Mouse (Mus musculus) retina, adult 2 months (tissue): Measurements from ENCODE around the gene Upk3bl.
A peak's percentile ranks its signal among the peaks of the same experiment; 100 is the strongest.
"Not testable (repeated sequence)": the region's sequence is repeated elsewhere in the genome, so short reads cannot be mapped to it uniquely, and the experiment has no call there.

Experiments used
- DNase-seq: peaks from one replicate; pipeline ENCODE4 v3.0.0-alpha.2; 2012; ENCODE audit warnings: low read depth, low spot score

Gene Upk3bl

DNA sequence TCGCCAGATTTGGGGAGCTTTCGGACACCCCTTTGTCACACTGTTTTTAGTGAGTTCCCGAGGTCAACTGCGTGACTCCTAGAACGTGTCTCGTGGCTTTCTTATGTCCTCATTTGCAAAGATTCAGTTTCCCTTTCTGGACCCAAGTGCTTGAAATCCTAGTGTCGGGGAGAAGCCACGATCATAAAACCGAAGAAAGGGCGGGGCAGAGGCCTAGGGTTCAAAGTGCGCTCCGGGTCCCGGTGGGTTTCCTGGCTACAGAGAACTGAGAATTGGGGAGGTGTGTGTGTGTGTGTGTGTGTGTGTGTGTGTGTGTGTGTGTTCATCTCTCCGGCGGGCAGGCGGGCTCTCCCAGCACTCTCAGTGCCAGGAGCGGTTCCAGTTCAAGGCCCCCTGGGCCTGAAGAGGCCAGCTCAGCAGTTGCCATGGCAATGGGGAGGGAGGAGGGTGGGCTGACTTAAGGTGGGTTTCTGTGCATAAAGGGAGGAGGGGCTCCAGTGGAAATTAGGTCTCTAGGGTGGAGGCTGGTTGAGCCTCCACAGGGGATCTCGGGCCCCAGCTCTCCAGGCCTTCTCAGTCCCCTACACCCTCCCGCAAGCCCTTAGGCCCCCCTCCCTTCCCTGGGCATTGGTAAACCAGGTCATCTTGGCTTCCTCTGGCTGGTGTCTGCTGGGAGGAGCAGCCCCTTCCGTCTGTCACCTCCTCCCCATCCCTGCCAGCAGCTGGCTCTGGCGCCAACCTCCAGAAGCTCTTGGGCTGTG lies 30.8 kb downstream of the Upk3bl start:
- no peak for DNase-seq

DNA sequence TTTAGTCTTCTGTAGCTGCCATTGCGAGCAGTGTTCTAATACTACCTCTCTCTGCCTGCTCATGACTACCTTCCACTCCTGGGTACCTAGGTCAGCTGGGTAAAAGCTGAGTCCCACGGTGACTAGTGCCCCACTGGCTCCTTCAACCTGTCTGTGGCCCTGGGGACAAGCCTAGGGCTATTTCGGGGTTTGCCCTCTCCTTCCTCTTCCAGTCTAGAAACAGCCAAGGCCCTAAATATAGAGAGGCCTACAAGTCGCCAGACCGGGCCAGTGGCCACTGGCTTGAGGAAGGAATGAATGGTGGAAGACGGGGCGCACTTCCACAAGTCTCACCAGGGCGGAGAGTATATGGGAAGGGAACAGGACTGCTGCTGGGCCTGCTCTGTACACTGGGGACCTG lies 32.0 kb downstream of the Upk3bl start:
- DNase-seq, result no peak

- DNase-seq, result no peak
These were observed 34.7 kb downstream of the Upk3bl start for GRCm38 (mm10) chr5:136088821-136089575.

DNA sequence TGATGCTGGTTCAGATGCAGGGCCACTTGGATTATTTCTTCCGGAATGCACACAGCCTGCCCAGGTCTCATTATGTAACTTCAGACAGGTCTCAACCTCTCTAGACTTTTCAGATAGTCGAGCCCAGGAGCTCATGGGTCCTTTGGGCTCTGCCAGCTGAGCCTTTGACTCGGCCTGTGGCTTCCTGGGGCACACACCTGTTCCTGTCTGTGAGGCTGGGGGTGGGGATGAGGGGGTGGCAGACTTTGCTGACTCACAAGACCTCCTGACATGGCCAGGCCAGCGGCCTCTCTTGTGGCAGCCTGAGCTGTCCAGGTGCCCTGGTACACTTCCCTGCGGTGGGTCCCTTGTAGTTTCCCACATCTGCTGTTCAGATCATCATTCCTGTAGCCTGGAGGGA lies 37.6 kb downstream of the Upk3bl start:
- DNase-seq, result no peak

DNA sequence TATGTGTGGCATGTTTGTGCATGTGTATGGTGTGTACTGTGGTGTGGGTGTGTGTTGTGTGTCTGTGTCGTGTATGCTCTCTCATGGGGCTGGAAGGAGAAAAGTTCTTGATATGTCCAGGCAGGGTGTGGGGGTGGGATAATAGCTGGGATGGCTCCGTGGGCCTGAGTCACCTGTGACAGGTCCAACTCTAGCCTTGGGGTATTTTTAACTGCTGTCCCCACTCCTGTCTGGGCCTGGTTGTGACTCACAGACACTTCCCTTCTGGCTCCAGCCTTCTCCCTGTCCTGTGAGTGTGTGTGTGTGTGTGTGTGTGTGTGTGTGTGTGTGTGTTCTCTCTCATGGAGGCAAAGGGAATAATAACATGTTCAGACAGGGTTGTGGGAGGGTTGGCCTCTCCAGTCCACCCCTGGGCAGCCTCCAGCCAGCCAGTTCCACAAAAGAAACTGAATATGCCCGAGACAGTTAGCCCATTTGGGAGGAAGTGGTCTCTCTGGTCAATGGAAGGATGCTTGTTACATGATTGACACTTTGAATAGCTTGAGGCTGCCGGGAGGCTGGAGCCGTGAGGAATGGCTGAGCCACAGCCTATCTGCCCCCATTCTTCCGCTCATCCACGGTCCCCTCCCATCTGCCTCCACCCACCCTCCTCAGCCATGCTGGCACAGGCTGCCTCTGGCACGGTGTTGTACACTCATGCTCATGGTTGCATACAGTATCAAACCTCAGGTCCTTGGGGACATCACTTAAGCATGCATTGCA lies 40.1 kb downstream of the Upk3bl start:
- DNase-seq, result no peak

DNA sequence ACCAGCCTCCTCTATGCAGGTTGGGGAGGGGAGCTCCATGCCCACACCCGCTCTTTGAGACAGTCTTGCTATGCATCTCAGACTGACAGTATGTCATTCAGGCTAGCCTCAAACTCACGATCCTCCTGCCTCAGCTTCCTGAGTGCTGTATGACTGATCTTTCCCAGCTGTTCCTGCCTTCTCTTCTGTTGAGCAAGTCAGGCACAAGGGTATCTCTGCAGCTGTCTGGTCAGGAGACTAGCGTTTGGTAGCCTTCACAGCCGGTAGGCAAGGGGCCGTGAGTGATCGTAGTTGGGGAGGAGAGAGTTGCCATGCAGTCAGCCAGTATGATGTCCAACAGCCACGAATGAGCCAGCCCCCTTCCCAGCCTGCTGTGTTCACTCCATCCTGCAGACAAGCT lies 40.8 kb downstream of the Upk3bl start:
- DNase-seq, result no peak

- DNase-seq, result no peak
These were observed 44.2 kb downstream of the Upk3bl start for GRCm38 (mm10) chr5:136098536-136098935.

DNA sequence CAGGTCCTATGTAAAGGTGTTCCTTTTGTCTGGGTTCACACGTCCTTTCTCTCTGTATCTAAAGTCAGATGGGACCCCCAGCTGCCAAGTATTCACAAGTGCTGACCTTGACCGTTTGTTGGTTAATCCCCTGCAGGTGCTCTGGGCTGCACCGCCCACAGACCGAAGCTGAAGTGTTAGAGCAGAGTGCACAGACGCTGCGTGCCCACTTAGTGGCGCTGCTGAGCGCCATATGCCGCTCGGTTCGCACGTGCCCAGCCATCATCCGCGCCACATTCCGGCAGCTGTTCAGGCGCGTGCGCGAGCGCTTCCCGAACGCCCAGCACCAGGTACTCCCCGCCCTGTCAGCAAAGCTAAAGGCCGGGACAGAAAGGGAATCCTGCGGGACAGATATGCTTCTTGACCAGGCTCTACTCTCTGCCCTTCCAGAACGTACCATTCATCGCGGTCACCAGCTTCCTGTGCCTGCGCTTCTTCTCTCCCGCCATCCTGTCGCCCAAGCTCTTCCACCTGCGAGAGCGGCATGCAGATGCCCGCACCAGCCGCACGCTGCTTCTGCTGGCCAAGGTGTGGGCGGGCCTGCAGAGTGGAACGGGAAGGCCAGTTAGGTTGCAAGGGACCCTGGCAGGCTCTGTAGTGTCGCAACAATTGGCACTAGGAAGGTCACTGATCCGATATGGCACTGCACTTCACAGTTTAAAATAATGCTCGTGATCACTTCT lies 48.0 kb downstream of the Upk3bl start:
- DNase-seq, result peak; percentile 67

GRCm38 (mm10) chr5:136104511-136104910 lies 50.2 kb downstream of the Upk3bl start:
- no peak for DNase-seq

DNA sequence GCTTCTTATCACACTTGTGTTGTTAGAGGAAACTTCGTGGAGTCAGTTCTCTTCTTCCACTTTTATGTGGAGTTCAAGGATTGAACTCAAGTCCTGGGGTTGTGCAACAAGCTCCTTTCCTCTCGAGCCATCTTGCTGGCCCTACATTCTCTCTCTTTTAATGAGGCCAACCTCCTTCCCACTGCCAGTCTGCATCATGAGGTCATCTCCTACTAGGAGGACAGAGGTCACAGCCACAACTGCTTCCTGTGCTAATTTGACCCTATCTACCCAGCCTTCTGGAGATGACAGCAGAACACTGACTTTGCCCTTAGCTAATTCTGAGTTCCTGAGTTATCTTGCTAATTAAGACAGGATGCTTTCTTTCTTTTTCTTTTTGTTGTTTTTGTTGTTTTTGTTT lies 54.2 kb downstream of the Upk3bl start:
- DNase-seq, result no peak

GRCm38 (mm10) chr5:136109042-136109441 lies 54.8 kb downstream of the Upk3bl start:
- DNase-seq, result no peak

DNA sequence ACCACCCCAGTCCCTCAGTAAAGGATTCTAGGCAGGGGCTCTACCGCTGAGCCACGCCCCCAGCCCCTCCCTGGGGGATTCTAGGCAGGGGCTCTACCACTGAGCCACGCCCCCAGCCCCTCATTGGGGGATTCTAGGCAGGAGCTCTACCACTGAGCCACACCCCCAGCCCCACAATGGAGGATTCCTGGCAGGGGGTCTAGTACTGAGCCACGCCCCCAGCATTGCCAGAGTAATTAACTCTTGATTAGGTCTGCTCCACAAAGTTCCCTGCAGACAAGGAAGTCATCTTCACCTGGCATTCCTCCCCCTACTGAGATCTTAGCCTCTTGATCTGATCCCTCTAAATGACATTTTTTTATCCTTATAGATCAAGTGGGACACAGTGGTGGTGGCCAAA lies 59.3 kb downstream of the Upk3bl start:
- not testable (repeated sequence) for DNase-seq
